In the genomic region with DNA sequence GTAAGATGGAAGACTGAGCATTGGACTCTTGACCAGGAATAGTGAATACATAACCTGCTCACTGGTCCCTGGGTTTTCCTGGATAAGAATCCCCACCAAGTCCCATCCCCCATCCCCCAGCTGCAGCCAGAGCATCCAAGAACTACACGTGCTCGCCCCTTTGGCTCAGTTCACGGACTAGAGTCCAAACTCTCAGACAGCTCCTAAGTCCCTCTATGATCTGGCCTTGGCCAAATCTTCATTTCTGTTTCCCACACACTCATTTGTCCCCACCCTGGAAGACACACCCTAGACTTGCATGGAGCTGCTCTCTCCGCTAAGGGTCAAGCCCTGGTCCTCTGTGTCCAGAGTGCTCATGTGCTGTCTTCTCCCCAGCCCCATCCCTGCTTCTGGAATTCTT, we compare ENCODE assay signal across 20 mouse cellular contexts.
DNase-seq lines count a peak whose midpoint lies in the region; ATAC-seq and TF ChIP-seq lines count a peak whose summit lies in the region.
"Had no signal": no experiment of that assay in that cellular context is flagged by ENCODE, and none has a peak within 500 bp of the region (broad histone marks: within the 10 kb centered on the region; RNA-seq: fewer than 3 reads in every experiment).

No protein-coding gene starts in this region.

- ATAC-seq in kidney, embryonic 15.5 days (replicated peaks; ENCODE audit: low FRiP score): no peak
- ATAC-seq in inflammation-experienced regulatory T-cells, adult 6 months: no peak
- ATAC-seq: activated CD4-positive, CD25-positive, alpha-beta regulatory T cell, adult 4 months had no signal

- H3K9ac ChIP-seq in kidney, embryonic 15.5 days: no peak overlapping the region
- H3K9ac ChIP-seq: embryonic facial prominence, embryonic 13.5 days; forebrain, embryonic 12.5 days; hindbrain, embryonic 13.5 days had no signal

- WGBS in cerebellum, adult 2 months: 75% methylated on average over 4 of the region's 4 CpGs
- WGBS in kidney, adult 2 months: 56% methylated on average over 4 of the region's 4 CpGs
- 78% methylated on average over 4 of the region's 4 CpGs for WGBS in kidney, embryonic 15.5 days

- TF ChIP-seq CTCF in cerebellum, adult 2 months (IDR thresholded peaks at IDR 0.05; ENCODE audit: borderline replicate concordance, insufficient read depth, low read depth, low read length): no peak
- no peak for TF ChIP-seq CTCF in kidney, adult 2 months (conservative IDR thresholded peaks at IDR 0.05; ENCODE audit: insufficient read depth, insufficient read length, low read depth, low read length)

- H3K9me3 ChIP-seq in kidney, embryonic 15.5 days (replicated peaks): no peaks in the 10 kb centered on the region
- H3K9me3 ChIP-seq: embryonic facial prominence, embryonic 13.5 days; forebrain, embryonic 12.5 days; hindbrain, embryonic 13.5 days; midbrain, embryonic 10.5 days had no signal

- peak; percentile 31 to 40 for DNase-seq in cerebellum, postnatal 10 days
- DNase-seq in cerebellum, adult 2 months: no peak
- peak; percentile 74 for DNase-seq in kidney, adult 2 months
- DNase-seq in gastrocnemius, postnatal 14 days: peak; percentile 63
- DNase-seq in kidney, postnatal 36 days: peak; percentile 53 to 76
- no peak for DNase-seq in retina, embryonic 14.5 days (ENCODE audit: low spot score)
- DNase-seq: adrenal gland, adult 8-10 months; cerebellum, adult 18-20 months; cerebellum, postnatal 36 days; embryo, embryonic 11 days; spleen, adult 18-20 months had no signal

- H3K4me1 ChIP-seq in cerebellum, adult 2 months (ENCODE audit: control insufficient read depth, insufficient read depth, low read length): peaks cover 12% of the 10 kb centered on the region
- H3K4me1 ChIP-seq in kidney, adult 2 months (ENCODE audit: control insufficient read depth, insufficient read depth, low read length): peaks cover 15% of the 10 kb centered on the region; the same call in 1 of the 2 replicates
- H3K4me1 ChIP-seq in kidney, embryonic 15.5 days: 0 out of 2 replicates have a peak, but pooled peaks cover 8% of the 10 kb centered on the region
- H3K4me1 ChIP-seq: forebrain, embryonic 12.5 days had no signal

- H3K27ac ChIP-seq in cerebellum, adult 2 months (ENCODE audit: insufficient read depth, low read length): no peak overlapping the region
- H3K27ac ChIP-seq in kidney, adult 2 months (ENCODE audit: insufficient read depth, low read depth, low read length): no peak overlapping the region
- H3K27ac ChIP-seq in kidney, embryonic 15.5 days: no peak overlapping the region
- H3K27ac ChIP-seq: embryonic facial prominence, embryonic 13.5 days; forebrain, embryonic 12.5 days; hindbrain, embryonic 13.5 days; macrophage; midbrain, embryonic 10.5 days had no signal

- H3K4me3 ChIP-seq in cerebellum, adult 2 months (replicated peaks; ENCODE audit: insufficient read depth, low read depth, low read length): no peak overlapping the region
- no peak overlapping the region for H3K4me3 ChIP-seq in kidney, adult 2 months (ENCODE audit: insufficient read depth, low read depth, low read length)
- no peak overlapping the region for H3K4me3 ChIP-seq in kidney, embryonic 15.5 days (replicated peaks)
- H3K4me3 ChIP-seq: embryonic facial prominence, embryonic 13.5 days; erythroblast, embryonic 14.5 days; forebrain, embryonic 12.5 days; hindbrain, embryonic 13.5 days; midbrain, embryonic 10.5 days had no signal

- no peaks in the 10 kb centered on the region for H3K27me3 ChIP-seq in cerebellum, adult 2 months (ENCODE audit: control insufficient read depth, insufficient read depth, low read length)
- no peaks in the 10 kb centered on the region for H3K27me3 ChIP-seq in kidney, adult 2 months (replicated peaks; ENCODE audit: control insufficient read depth, insufficient read depth, low read length)
- no peaks in the 10 kb centered on the region for H3K27me3 ChIP-seq in kidney, embryonic 15.5 days
- H3K27me3 ChIP-seq: embryonic facial prominence, embryonic 13.5 days; forebrain, embryonic 12.5 days; hindbrain, embryonic 13.5 days had no signal

- no peak for TF ChIP-seq POLR2A in cerebellum, adult 2 months (IDR thresholded peaks at IDR 0.05; ENCODE audit: borderline replicate concordance, insufficient read depth, low read length)
- TF ChIP-seq POLR2A in kidney, adult 2 months (IDR thresholded peaks at IDR 0.05; ENCODE audit: low read depth, low read length): no peak

- no peaks in the 10 kb centered on the region for H3K36me3 ChIP-seq in kidney, adult 2 months (ENCODE audit: control insufficient read depth, insufficient read depth, low read length)
- no peaks in the 10 kb centered on the region for H3K36me3 ChIP-seq in kidney, embryonic 15.5 days
- H3K36me3 ChIP-seq: embryonic facial prominence, embryonic 13.5 days; forebrain, embryonic 12.5 days; hindbrain, embryonic 13.5 days; midbrain, embryonic 10.5 days had no signal

- intact Hi-C loops in gastrocnemius, postnatal 14 days (cut with DNase I; ENCODE audit: low total_unique reads): no loop called here

- H3K4me2 ChIP-seq in kidney, embryonic 15.5 days: no peak overlapping the region
- H3K4me2 ChIP-seq: embryonic facial prominence, embryonic 13.5 days; forebrain, embryonic 12.5 days; hindbrain, embryonic 13.5 days had no signal

Comparison
In these comparisons a context has a peak if more than half of its experiments do, and no peak if none do; other contexts are left out.
1. DNase-seq: peak in cerebellum, postnatal 10 days (2 of 2), kidney, adult 2 months (single experiment), gastrocnemius, postnatal 14 days (single experiment) and kidney, postnatal 36 days (2 of 2); none in cerebellum, adult 2 months (0 of 2) and retina, embryonic 14.5 days (single experiment).